Mouse (Mus musculus) liver, embryonic 18 days (tissue): ENCODE measurements around the gene Fbxo41. TPM values are rescaled to one million over a fixed set of nuclear protein-coding genes. Genes with fewer than 3 reads are reported as not detected.

Experiments
- polyA plus RNA-seq: library from polyadenylated mRNA; depleted of rRNA; stranded (reverse); fragments of >200 nt; gene quantifications from 2 replicates; pipeline ENCODE4 v1.2.3, GENCODE M21; 2012; rRNA removed

The Fbxo41 gene
- polyA plus RNA-seq: under 0.01 and 0.01 TPM in 2 replicates

GRCm38 (mm10) chr6:85502911-85503250, at the start of gene Fbxo41:
Fbxo41 (minus strand) TSS chr6:85502994.

GRCm38 (mm10) chr6:85513531-85513910, 10.7 kb upstream of the Fbxo41 start, which contains the start of gene Egr4:
Egr4 (minus strand) TSS chr6:85513589.

GRCm38 (mm10) chr6:85451664-85452410, 51.0 kb downstream of the Fbxo41 start, which contains the start of gene Pradc1:
Pradc1 (minus strand) TSS chr6:85451970.

GRCm38 (mm10) chr6:85450697-85451663, 51.8 kb downstream of the Fbxo41 start, which contains the start of gene Cct7:
Cct7 (plus strand) TSS chr6:85451514.

GRCm38 (mm10) chr6:85431842-85432431, 70.9 kb downstream of the Fbxo41 start, which contains the start of gene Smyd5:
Smyd5 (plus strand) TSS chr6:85431989.

GRCm38 (mm10) chr6:85423836-85424379, 78.9 kb downstream of the Fbxo41 start, which contains the start of gene Noto:
Noto (plus strand) TSS chr6:85423886.

Other genes starting within 250 kb of the Fbxo41 start
- gene Sfxn5, start 169.6 kb downstream of the Fbxo41 start, polyA plus RNA-seq: 2.0 TPM in 2 replicates
- 0.70 TPM in 2 replicates for gene Rab11fip5, start 128.4 kb downstream of the Fbxo41 start, polyA plus RNA-seq
- not detected in 2 replicates for gene Noto, start 79.1 kb downstream of the Fbxo41 start, polyA plus RNA-seq
- 13.8 and 15.2 TPM in 2 replicates for gene Smyd5, start 71.0 kb downstream of the Fbxo41 start, polyA plus RNA-seq
- gene Cct7, start 51.5 kb downstream of the Fbxo41 start, polyA plus RNA-seq: 109 and 115 TPM in 2 replicates
- 10.3 and 10.8 TPM in 2 replicates for gene Pradc1, start 51.0 kb downstream of the Fbxo41 start, polyA plus RNA-seq
- not detected in 2 replicates for gene Egr4, start 10.6 kb upstream of the Fbxo41 start, polyA plus RNA-seq
- 1.0 and 1.1 TPM in 2 replicates for gene Alms1, start 84.5 kb upstream of the Fbxo41 start, polyA plus RNA-seq
- 0.01 and 0.02 TPM in 2 replicates for gene Nat8f7, start 210.2 kb upstream of the Fbxo41 start, polyA plus RNA-seq